Mouse (Mus musculus) limb, embryonic 15.5 days (tissue): ENCODE measurements around the gene Prpf18. TPM values are rescaled to one million over a fixed set of nuclear protein-coding genes. Genes with fewer than 3 reads are reported as not detected.
A peak's percentile ranks its signal among the peaks of the same experiment; 100 is the strongest.

Experiments used
- ATAC-seq: fragments of 200-750 bp; cut with Nextera tagmentation; 2 replicates; pipeline ENCODE4 v1.8.0; 2017; ENCODE audit warnings: low read depth, moderate TSS enrichment; ENCODE audit not compliant: insufficient number of reproducible peaks, low FRiP score, low TSS enrichment
- H3K27ac ChIP-seq: fragments of 300-500 bp; sonication (generic); 2 replicates; pipeline ENCODE4 v1.5.1; 2015; ENCODE audit warnings: moderate library complexity, mild to moderate bottlenecking, inconsistent platforms
- H3K27me3 ChIP-seq: fragments of 300-500 bp; sonication (generic); 2 replicates; pipeline ENCODE4 v1.6.1; 2015; ENCODE audit warnings: inconsistent platforms
- H3K36me3 ChIP-seq: fragments of 300-500 bp; sonication (generic); 2 replicates; pipeline ENCODE4 v1.6.1; 2015; ENCODE audit warnings: inconsistent platforms
- H3K4me1 ChIP-seq: fragments of 300-500 bp; sonication (generic); 2 replicates; pipeline ENCODE4 v1.6.1; 2015; ENCODE audit warnings: inconsistent platforms
- H3K4me2 ChIP-seq: fragments of 300-500 bp; sonication (generic); 2 replicates; pipeline ENCODE4 v1.6.1; 2015; ENCODE audit warnings: mild to moderate bottlenecking, inconsistent platforms
- H3K4me3 ChIP-seq: fragments of 300-500 bp; sonication (generic); 2 replicates; pipeline ENCODE4 v1.5.1; 2015; ENCODE audit warnings: mild to moderate bottlenecking, inconsistent platforms
- H3K9ac ChIP-seq: fragments of 300-500 bp; sonication (generic); 2 replicates; pipeline ENCODE4 v1.6.1; 2015; ENCODE audit warnings: inconsistent platforms
- H3K9me3 ChIP-seq: fragments of 300-500 bp; sonication (generic); 2 replicates; pipeline ENCODE4 v1.6.1; 2016; ENCODE audit warnings: inconsistent platforms
- WGBS: fragments of 180-500 bp; shearing (Covaris S2); methylation state at CpG from one replicate; pipeline ENCODE4 v1.1.7; 2015; 5-methylcytosine and 5-hydroxymethylcytosine counted together
- polyA plus RNA-seq: library from polyadenylated mRNA; unstranded; fragments of >200 nt; fragmentation: Nextera tagmentation; extraction: Ambion mirVana; gene quantifications from 2 replicates; pipeline ENCODE4 v1.2.1, GENCODE M21; 2015

The Prpf18 gene
- polyA plus RNA-seq, 1 experiment from 2014 or later: 34.1 TPM

DNA sequence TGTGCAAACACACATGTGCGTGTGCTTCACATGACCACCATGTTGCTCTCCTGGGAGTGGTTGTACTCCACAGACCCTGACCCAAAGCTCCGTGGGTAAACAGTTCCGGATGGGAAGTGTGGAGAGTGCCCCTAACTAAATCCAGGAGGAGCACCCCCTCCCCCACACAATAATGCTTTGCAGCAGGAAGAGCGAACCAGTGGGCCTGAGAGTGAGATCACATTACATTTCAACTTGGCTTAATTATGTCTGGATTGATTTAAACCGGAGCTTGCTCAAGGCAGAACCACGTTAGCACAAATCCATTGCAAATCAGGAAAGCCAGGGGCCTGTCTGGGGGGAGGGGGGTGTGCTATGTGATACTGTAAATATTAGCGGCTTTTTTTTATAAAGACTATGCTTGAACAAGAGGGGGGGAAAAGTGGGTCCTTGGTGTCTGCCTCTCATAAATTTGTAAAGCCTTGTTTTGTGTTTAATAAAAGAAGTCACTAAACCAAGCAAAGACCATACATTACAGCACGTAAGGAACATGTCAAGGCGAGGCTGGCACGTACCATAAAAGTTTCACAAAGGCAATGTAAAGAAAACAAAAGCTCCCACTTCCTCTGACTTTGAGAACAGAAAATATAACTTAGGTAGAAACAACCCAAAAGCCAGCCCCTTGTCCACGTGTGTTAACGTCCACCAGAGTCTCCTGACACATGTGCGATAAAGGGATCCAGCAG lies 64.1 kb downstream of the Prpf18 start:
- ATAC-seq: peak; percentile 61
- Histone ChIP-seq H3K4me2 (no peak overlapping the region), H3K36me3 (peaks cover 34% of the 10 kb centered on the region), H3K9ac (no peak overlapping the region), H3K4me1 (peaks cover 49% of the 10 kb centered on the region), H3K9me3 (no peaks in the 10 kb centered on the region), H3K27ac (peak overlapping the region; percentile 80), H3K27me3 (no peaks in the 10 kb centered on the region), H3K4me3 (no peak overlapping the region)
- WGBS: 17% methylated on average over 13 of the region's 13 CpGs

DNA sequence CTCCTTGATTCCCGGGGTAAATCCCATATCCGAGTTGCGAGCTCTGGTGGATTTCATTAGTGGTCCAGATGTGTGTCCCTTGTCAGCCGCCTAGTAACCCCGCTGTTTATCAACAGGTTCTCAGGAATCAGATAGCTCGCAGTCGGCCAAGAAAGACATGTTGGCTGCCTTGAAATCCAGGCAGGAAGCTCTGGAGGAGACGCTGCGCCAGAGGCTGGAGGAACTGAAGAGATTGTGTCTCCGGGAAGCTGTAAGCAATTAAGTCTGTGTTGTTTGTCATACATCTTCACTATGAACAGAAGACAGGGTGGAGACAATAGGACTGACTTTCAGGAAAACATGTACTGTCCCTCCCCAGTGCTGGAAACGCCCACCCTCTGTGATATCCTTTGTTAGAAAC lies 65.7 kb downstream of the Prpf18 start:
- 24% methylated on average over 11 of the region's 11 CpGs for WGBS
- H3K27me3 ChIP-seq: no peaks in the 10 kb centered on the region
- no peak overlapping the region for H3K9ac ChIP-seq
- ATAC-seq: no peak
- peaks cover 55% of the 10 kb centered on the region for H3K4me1 ChIP-seq
- H3K4me3 ChIP-seq: no peak overlapping the region
- peak overlapping the region; percentile 5; the same call in 1 of the 2 replicates for H3K27ac ChIP-seq
- no peaks in the 10 kb centered on the region for H3K9me3 ChIP-seq
- peaks cover 18% of the 10 kb centered on the region for H3K36me3 ChIP-seq
- H3K4me2 ChIP-seq: no peak overlapping the region

DNA sequence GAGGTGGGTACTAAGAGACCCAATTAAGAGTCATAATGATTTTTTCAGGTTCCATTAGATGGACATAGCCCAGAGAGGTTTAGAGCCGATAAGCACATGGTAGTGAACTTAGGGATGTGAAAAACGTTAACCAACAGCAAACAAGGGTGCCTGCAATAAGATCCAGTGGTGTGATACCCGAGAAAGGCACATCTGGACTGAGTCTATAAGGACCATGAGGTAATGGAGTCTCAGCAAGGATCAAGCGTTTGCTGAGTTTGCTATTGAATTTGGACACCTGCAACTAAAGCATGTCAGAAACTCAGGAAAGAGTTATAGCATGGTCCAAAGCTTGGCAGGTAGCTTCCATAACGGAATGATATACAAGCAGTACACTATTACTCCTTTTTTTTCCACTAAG lies 67.7 kb downstream of the Prpf18 start:
- no peak overlapping the region for H3K9ac ChIP-seq
- H3K27ac ChIP-seq: no peak overlapping the region
- H3K4me1 ChIP-seq: peaks cover 66% of the 10 kb centered on the region
- H3K4me2 ChIP-seq: no peak overlapping the region
- peaks cover 16% of the 10 kb centered on the region for H3K36me3 ChIP-seq
- no peak overlapping the region for H3K4me3 ChIP-seq
- H3K9me3 ChIP-seq: no peaks in the 10 kb centered on the region
- no peaks in the 10 kb centered on the region for H3K27me3 ChIP-seq
- no peak for ATAC-seq
- WGBS: 27% methylated on average over 5 of the region's 5 CpGs

DNA sequence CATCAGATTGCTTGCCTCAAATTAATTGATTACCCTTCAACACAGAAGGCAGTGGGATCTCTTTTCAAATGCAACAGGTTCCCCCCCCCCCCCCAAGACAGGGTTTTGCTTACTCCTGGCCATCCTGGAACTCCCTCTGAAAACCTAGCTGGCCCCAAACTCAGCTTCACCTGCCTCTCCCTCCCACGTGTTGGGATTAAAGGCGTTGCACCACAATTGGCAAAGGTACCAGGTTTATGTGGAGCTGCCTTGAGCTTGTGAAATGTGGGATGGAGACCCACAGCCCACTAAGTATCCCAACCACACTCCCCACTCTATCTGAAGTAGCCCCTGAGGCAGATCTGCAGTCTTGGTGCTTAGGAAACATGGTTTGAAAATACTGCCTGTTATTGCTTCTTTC lies 69.0 kb downstream of the Prpf18 start:
- peak overlapping the region; percentile 43; the same call in 1 of the 2 replicates for H3K27ac ChIP-seq
- H3K9me3 ChIP-seq: no peaks in the 10 kb centered on the region
- peaks cover 17% of the 10 kb centered on the region for H3K36me3 ChIP-seq
- H3K4me1 ChIP-seq: peaks cover 64% of the 10 kb centered on the region
- H3K4me2 ChIP-seq: no peak overlapping the region
- no peaks in the 10 kb centered on the region for H3K27me3 ChIP-seq
- 54% methylated on average over 2 of the region's 2 CpGs for WGBS
- H3K4me3 ChIP-seq: no peak overlapping the region
- no peak for ATAC-seq
- H3K9ac ChIP-seq: no peak overlapping the region

DNA sequence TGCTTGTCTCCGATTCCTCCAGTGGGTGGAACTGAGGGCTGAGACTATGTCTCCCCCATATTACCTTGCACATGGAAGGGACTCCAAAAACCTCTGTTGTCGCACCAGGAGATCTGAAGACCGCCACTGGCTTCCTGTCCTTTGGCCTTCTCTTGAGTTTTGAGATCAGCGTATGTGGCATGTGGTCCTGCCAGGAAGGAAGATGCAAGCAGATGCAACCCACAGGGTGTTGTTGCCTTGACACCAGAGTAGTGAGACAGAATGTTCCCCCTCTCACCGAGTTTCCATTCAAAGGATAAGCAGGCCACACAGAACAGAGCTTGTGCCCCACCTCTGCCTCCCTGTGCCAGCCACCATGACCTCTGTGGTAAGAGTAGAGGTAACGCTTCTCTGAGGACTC lies 71.2 kb downstream of the Prpf18 start:
- H3K36me3 ChIP-seq: peaks cover 30% of the 10 kb centered on the region

DNA sequence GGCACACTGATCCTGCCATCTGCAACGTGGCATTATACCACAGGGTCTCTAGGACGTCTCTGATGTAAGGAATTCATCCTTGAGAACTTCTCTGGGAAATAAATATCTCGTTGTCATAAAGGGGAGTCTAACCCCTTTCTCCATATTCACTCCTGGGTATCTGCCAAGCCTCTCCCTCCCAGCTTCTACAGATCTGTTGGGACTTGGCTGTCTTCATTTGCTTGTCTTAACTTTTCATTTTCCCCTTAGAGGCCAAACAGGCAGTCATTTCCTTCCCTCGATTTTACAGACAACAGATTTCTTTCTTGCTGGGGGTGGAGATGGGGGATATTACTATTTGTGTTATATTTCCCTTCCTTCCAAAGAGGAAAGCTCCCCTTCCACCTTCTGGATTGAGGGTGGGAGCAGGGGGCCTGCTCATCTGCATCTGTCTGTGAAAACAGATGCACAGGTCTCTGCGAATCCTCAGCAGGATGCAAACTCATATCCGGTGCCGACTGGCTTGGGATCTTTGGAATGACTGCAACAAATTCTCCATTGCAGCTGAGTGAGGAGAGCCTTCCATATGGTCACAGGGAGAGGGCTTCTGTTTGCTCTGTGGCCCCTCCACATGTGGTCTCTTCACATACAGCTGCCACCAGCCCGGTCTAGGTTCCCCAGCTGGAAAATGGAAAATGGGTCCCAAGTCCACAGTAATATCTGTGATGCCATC lies 72.4 kb downstream of the Prpf18 start:
- ATAC-seq: peak; percentile 45; the same call in 1 of the 2 replicates
- Histone ChIP-seq H3K27me3 (no peaks in the 10 kb centered on the region), H3K9ac (no peak overlapping the region), H3K4me2 (no peak overlapping the region), H3K36me3 (peaks cover 42% of the 10 kb centered on the region), H3K4me3 (no peak overlapping the region), H3K4me1 (peaks cover 44% of the 10 kb centered on the region), H3K9me3 (no peaks in the 10 kb centered on the region), H3K27ac (peak overlapping the region; percentile 68)
- WGBS: 48% methylated on average over 8 of the region's 8 CpGs

More for the DNA sequence above, 71.2 kb downstream of the Prpf18 start:
- no peak overlapping the region for H3K4me3 ChIP-seq
- 0 out of 2 replicates have a peak overlapping the region, but pooled peaks have one; percentile 68 for H3K27ac ChIP-seq
- H3K9ac ChIP-seq: no peak overlapping the region
- WGBS: 82% methylated on average over 6 of the region's 6 CpGs
- ATAC-seq: no peak
- H3K27me3 ChIP-seq: no peaks in the 10 kb centered on the region
- H3K4me2 ChIP-seq: no peak overlapping the region
- no peaks in the 10 kb centered on the region for H3K9me3 ChIP-seq
- H3K4me1 ChIP-seq: peaks cover 50% of the 10 kb centered on the region

DNA sequence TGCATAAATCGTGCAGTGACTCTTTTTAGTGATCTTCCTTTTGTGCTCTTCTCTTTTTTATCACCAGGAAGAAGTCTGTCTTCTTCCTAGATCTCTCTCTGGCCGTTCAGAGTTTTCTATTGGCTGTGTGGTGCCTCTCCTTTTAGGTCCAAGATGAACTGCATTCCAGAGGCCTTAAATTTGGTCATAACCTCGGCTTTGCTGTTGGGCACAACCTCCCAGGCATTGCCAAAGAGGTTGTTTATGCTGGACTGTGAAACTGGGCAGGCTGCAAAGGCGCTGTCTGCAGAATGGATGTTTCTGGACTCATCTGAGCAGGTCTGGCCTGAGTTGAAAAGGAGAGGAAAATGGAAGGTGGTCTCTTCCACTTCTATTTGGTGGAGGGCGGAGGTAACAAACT lies 73.6 kb downstream of the Prpf18 start:
- no peak for ATAC-seq
- peak overlapping the region; percentile 68 for H3K27ac ChIP-seq
- H3K4me1 ChIP-seq: peaks cover 36% of the 10 kb centered on the region
- WGBS: 74% methylated on average over 5 of the region's 5 CpGs
- H3K9ac ChIP-seq: no peak overlapping the region
- no peak overlapping the region for H3K4me2 ChIP-seq
- H3K4me3 ChIP-seq: no peak overlapping the region
- H3K9me3 ChIP-seq: no peaks in the 10 kb centered on the region
- H3K27me3 ChIP-seq: no peaks in the 10 kb centered on the region
- H3K36me3 ChIP-seq: peaks cover 54% of the 10 kb centered on the region

DNA sequence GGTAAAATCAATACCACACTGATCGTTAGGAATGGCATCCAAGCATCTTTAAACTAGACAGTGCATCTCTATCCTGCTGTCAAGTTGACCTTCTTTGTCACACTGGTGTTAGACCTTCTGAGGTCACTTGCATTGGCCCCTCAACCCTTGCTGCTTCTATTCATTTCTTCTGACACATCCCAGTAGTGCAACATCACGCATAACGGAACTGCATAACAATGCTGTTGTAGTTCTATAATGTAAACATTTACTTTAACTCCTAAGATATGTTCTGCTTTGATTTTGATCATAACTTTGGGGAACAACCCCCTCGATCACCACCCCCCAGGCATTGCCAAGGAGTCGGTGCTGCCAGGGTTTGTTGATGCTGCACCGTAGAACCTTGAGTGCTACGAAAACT lies 75.9 kb downstream of the Prpf18 start:
- no peak overlapping the region for H3K4me3 ChIP-seq
- H3K27ac ChIP-seq: no peak overlapping the region
- H3K9me3 ChIP-seq: no peaks in the 10 kb centered on the region
- no peak overlapping the region for H3K9ac ChIP-seq
- peaks cover 70% of the 10 kb centered on the region for H3K36me3 ChIP-seq
- peaks cover 24% of the 10 kb centered on the region for H3K4me1 ChIP-seq
- 90% methylated on average over 7 of the region's 7 CpGs for WGBS
- no peaks in the 10 kb centered on the region for H3K27me3 ChIP-seq
- H3K4me2 ChIP-seq: no peak overlapping the region
- ATAC-seq: no peak

DNA sequence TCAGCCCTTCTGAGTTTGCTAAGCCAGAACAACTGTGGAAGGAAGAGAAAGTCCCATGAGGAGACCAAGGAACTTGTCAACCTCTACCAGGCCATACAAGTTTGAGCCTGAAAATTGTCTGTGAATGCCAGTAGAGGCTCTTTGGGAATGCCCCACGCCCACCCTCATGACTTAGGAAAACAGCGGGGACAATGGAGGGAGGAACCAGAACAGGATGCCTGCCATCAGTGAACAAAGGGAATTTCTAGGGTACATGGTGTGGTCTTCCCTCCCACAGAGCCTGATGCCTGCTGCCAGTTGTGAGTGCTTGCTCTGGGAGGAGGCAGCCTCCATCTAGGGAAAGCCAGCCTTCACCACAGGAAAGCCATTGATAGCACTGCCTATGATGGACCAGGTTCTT lies 76.8 kb downstream of the Prpf18 start:
- H3K36me3 ChIP-seq: peaks cover 66% of the 10 kb centered on the region
- no peak overlapping the region for H3K9ac ChIP-seq
- H3K4me2 ChIP-seq: no peak overlapping the region
- H3K27ac ChIP-seq: no peak overlapping the region
- 83% methylated on average over 2 of the region's 2 CpGs for WGBS
- H3K4me1 ChIP-seq: peaks cover 25% of the 10 kb centered on the region
- ATAC-seq: no peak
- H3K9me3 ChIP-seq: no peaks in the 10 kb centered on the region
- no peaks in the 10 kb centered on the region for H3K27me3 ChIP-seq
- no peak overlapping the region for H3K4me3 ChIP-seq

DNA sequence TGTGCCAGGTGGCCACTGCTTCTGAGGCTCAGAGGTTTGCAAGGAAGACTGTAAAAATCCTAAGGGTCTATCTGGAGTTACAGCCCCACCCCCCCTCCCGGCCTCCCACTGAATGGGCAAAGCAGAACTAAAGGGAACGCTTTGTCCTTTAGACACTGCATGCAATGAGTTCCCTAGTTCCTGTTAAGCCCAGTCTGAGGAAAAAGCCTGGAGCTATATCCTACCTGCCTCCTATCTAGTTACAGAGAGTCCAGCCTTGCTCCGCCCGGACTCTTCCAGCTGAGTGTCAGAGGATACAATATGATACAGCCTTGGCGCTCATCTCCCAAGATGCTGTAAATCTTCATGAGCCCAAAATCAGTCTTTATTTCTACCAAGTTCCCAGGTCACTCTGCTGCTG lies 77.7 kb downstream of the Prpf18 start:
- Histone ChIP-seq H3K9me3 (no peaks in the 10 kb centered on the region), H3K4me1 (peaks cover 23% of the 10 kb centered on the region), H3K4me2 (no peak overlapping the region), H3K27me3 (no peaks in the 10 kb centered on the region), H3K4me3 (no peak overlapping the region), H3K36me3 (peaks cover 66% of the 10 kb centered on the region), H3K9ac (no peak overlapping the region), H3K27ac (no peak overlapping the region)
- 65% methylated on average over 5 of the region's 5 CpGs for WGBS
- ATAC-seq: no peak

DNA sequence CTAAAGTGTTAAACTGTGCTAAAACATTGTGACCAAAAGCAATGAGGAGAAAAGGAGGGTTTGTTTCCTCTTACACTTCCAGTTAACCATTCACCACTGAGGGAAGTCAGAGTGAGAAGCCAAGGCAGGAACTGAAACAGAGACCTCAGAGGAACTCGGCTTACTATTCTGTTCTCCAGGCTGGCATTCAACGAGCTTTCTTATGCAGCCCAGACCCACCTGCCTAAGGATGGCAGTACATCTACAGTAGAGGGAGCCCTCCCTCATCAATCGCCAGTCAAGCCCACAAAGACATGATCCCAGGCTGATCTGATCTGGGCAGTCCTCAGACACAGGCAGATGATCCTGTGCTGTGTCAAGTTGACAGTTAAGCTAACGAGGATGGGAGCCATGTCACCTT lies 78.5 kb downstream of the Prpf18 start:
- Histone ChIP-seq H3K27me3 (no peaks in the 10 kb centered on the region), H3K27ac (no peak overlapping the region), H3K4me3 (no peak overlapping the region), H3K36me3 (peaks cover 67% of the 10 kb centered on the region), H3K4me1 (peaks cover 19% of the 10 kb centered on the region), H3K9ac (no peak overlapping the region), H3K4me2 (no peak overlapping the region), H3K9me3 (no peaks in the 10 kb centered on the region)
- no peak for ATAC-seq
- 58% methylated on average over 4 of the region's 4 CpGs for WGBS

DNA sequence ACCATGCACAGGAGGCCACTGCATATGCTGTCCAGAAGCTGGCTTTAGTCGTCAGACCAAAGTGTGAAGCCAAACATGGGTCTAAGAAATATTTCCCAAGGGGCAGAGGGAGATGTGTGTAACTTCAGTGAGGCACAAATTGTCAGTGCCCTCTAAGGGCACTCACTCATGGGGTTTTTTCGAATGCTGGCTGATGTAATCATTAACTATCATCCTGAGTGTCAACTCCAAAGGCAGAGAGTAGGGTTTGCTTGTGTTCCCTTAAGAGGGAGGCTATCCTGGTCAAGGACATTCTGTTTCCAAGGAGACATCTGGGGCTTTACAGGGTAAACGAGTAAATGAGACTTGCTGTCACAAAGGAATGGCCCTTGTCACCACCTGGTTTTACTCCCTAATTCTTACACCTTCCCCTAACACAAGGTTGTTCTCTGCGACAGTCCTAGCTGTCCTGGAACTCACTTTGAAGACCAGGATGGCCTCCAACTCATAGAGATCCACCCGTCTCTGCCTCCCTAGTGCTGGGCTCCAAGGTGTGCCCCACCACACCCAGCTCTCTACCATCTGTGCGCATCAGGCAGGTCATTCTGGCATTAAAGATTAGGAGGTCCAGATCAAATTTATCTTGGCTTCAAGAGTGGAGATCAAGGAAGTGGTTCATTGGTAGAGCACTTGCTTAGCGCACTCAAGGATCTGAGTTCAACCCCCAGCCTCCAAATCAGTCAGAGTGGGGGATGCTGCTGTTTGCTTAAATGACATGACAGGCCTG lies 79.2 kb downstream of the Prpf18 start:
- peaks cover 70% of the 10 kb centered on the region for H3K36me3 ChIP-seq
- no peak overlapping the region for H3K9ac ChIP-seq
- 79% methylated on average over 7 of the region's 7 CpGs for WGBS
- H3K27me3 ChIP-seq: no peaks in the 10 kb centered on the region
- no peak for ATAC-seq
- no peak overlapping the region for H3K27ac ChIP-seq
- no peak overlapping the region for H3K4me3 ChIP-seq
- peaks cover 14% of the 10 kb centered on the region for H3K4me1 ChIP-seq
- H3K4me2 ChIP-seq: no peak overlapping the region
- H3K9me3 ChIP-seq: no peaks in the 10 kb centered on the region
